Mouse (Mus musculus) heart, embryonic 14.5 days (tissue): ENCODE measurements around the gene Serpina3j. TPM values are rescaled to one million over a fixed set of nuclear protein-coding genes. Genes with fewer than 3 reads are reported as not detected.

Source experiments
- polyA plus RNA-seq: library from polyadenylated mRNA; unstranded; fragments of >200 nt; fragmentation: Nextera tagmentation; extraction: Ambion mirVana; gene quantifications from 2 replicates; pipeline ENCODE4 v1.2.1, GENCODE M21; 2014

Gene Serpina3j
- polyA plus RNA-seq, 1 experiment from 2014 or later = not detected

Other genes with a start within 250 kb of the Serpina3j start
- not detected in 2 replicates for gene Serpina5, start 213.4 kb upstream of the Serpina3j start, polyA plus RNA-seq
- not detected in 2 replicates for gene Serpina3a, start 201.8 kb upstream of the Serpina3j start, polyA plus RNA-seq
- gene Serpina3b, start 186.6 kb upstream of the Serpina3j start, polyA plus RNA-seq = 0.19 TPM in 1 of 2 replicates, not detected in the other
- 0.08 TPM in 1 of 2 replicates, not detected in the other for gene Serpina3c, start 160.7 kb upstream of the Serpina3j start, polyA plus RNA-seq
- not detected in 2 replicates for gene Serpina3f, start 100.0 kb upstream of the Serpina3j start, polyA plus RNA-seq
- 2.4 and 3.7 TPM in 2 replicates for gene Serpina3g, start 78.3 kb upstream of the Serpina3j start, polyA plus RNA-seq
- gene Serpina3i, start 51.4 kb upstream of the Serpina3j start, polyA plus RNA-seq = 0.53 TPM in 1 of 2 replicates, not detected in the other
- not detected in 2 replicates for gene Serpina3k, start 23.9 kb downstream of the Serpina3j start, polyA plus RNA-seq
- not detected in 2 replicates for gene Serpina3m, start 23.9 kb downstream of the Serpina3j start, polyA plus RNA-seq
- 0.16 and 0.28 TPM in 2 replicates for gene Serpina3n, start 92.2 kb downstream of the Serpina3j start, polyA plus RNA-seq
- 0.16 TPM in 1 of 2 replicates, not detected in the other for gene Gsc, start 158.8 kb downstream of the Serpina3j start, polyA plus RNA-seq